Mouse (Mus musculus) limb, embryonic 10.5 days (tissue): ENCODE measurements around the gene Prkcg. TPM values are rescaled to one million over a fixed set of nuclear protein-coding genes. Genes with fewer than 3 reads are reported as not detected.

ENCODE experiments used
- DNase-seq: peaks from one replicate; pipeline ENCODE4 v3.0.0-alpha.2; 2017; ENCODE audit warnings: low spot score
- H3K27ac ChIP-seq: fragments of 300-500 bp; sonication (generic); 2 replicates; pipeline ENCODE4 v1.5.1; 2016; ENCODE audit warnings: mild to moderate bottlenecking
- H3K27me3 ChIP-seq: fragments of 300-500 bp; sonication (generic); 2 replicates; pipeline ENCODE4 v1.6.1; 2016; ENCODE audit warnings: low read depth, mild to moderate bottlenecking; ENCODE audit not compliant: poor library complexity, severe bottlenecking
- H3K36me3 ChIP-seq: fragments of 300-500 bp; sonication (generic); 2 replicates; pipeline ENCODE4 v1.6.1; 2016; ENCODE audit warnings: mild to moderate bottlenecking, moderate library complexity
- H3K4me1 ChIP-seq: fragments of 300-500 bp; sonication (generic); 2 replicates; pipeline ENCODE4 v1.6.1; 2016
- H3K4me3 ChIP-seq: fragments of 300-500 bp; sonication (generic); 2 replicates; pipeline ENCODE4 v1.5.1; 2016; ENCODE audit warnings: mild to moderate bottlenecking, moderate library complexity
- H3K9me3 ChIP-seq: fragments of 300-500 bp; sonication (generic); replicated peaks from 2 replicates; pipeline ENCODE4 v1.6.1; 2016; ENCODE audit warnings: mild to moderate bottlenecking
- WGBS: fragments of 180-500 bp; shearing (Covaris S2); methylation state at CpG from one replicate; pipeline ENCODE4 v1.1.7; 2016; 5-methylcytosine and 5-hydroxymethylcytosine counted together
- polyA plus RNA-seq: library from polyadenylated mRNA; unstranded; fragments of >200 nt; fragmentation: Nextera tagmentation; extraction: Ambion mirVana; gene quantifications from 2 replicates; pipeline ENCODE4 v1.2.1, GENCODE M21; 2016

Prkcg gene
- polyA plus RNA-seq, 1 experiment from 2014 or later = 0.06 TPM

- H3K4me3 ChIP-seq = no peak overlapping the region
- no peaks in the 10 kb centered on the region for H3K9me3 ChIP-seq
- WGBS = 24% methylated on average over 4 of the region's 4 CpGs
- H3K36me3 ChIP-seq = no peaks in the 10 kb centered on the region
- DNase-seq = no peak
- H3K4me1 ChIP-seq = peaks cover 10% of the 10 kb centered on the region
- no peak overlapping the region for H3K27ac ChIP-seq
- peaks cover 30% of the 10 kb centered on the region for H3K27me3 ChIP-seq
These were observed 19.7 kb downstream of the Prkcg start for GRCm38 (mm10) chr7:3308646-3309045.

GRCm38 (mm10) chr7:3310233-3310632 is 21.3 kb downstream of the Prkcg start:
- H3K36me3 ChIP-seq = no peaks in the 10 kb centered on the region
- H3K27me3 ChIP-seq = peaks cover 14% of the 10 kb centered on the region
- no peaks in the 10 kb centered on the region for H3K9me3 ChIP-seq
- no peak for DNase-seq
- H3K4me3 ChIP-seq = no peak overlapping the region
- H3K27ac ChIP-seq = no peak overlapping the region
- 96% methylated on average over 7 of the region's 7 CpGs for WGBS
- no peaks in the 10 kb centered on the region for H3K4me1 ChIP-seq

GRCm38 (mm10) chr7:3313571-3313970 is 24.6 kb downstream of the Prkcg start:
- Histone ChIP-seq H3K4me3 (no peak overlapping the region), H3K36me3 (no peaks in the 10 kb centered on the region), H3K27me3 (no peaks in the 10 kb centered on the region), H3K9me3 (no peaks in the 10 kb centered on the region), H3K4me1 (peaks cover 10% of the 10 kb centered on the region; the same call in 1 of the 2 replicates), H3K27ac (no peak overlapping the region)
- 89% methylated on average over 8 of the region's 8 CpGs for WGBS
- no peak for DNase-seq

- Histone ChIP-seq H3K27ac (no peak overlapping the region), H3K4me1 (peaks cover 10% of the 10 kb centered on the region; the same call in 1 of the 2 replicates), H3K9me3 (no peaks in the 10 kb centered on the region), H3K36me3 (no peaks in the 10 kb centered on the region), H3K4me3 (no peak overlapping the region), H3K27me3 (no peaks in the 10 kb centered on the region)
- no peak for DNase-seq
- 60% methylated on average over 5 of the region's 5 CpGs for WGBS
These were observed 25.1 kb downstream of the Prkcg start for GRCm38 (mm10) chr7:3314121-3314520.

- WGBS = 32% methylated on average over 4 of the region's 4 CpGs
- H3K4me1 ChIP-seq = peaks cover 10% of the 10 kb centered on the region; the same call in 1 of the 2 replicates
- no peaks in the 10 kb centered on the region for H3K36me3 ChIP-seq
- DNase-seq = no peak
- H3K4me3 ChIP-seq = no peak overlapping the region
- H3K27me3 ChIP-seq = no peaks in the 10 kb centered on the region
- H3K9me3 ChIP-seq = no peaks in the 10 kb centered on the region
- H3K27ac ChIP-seq = no peak overlapping the region
These were observed 28.7 kb downstream of the Prkcg start for GRCm38 (mm10) chr7:3317704-3318103.

- Histone ChIP-seq H3K27ac (no peak overlapping the region), H3K36me3 (no peaks in the 10 kb centered on the region), H3K9me3 (no peaks in the 10 kb centered on the region), H3K4me1 (peaks cover 10% of the 10 kb centered on the region; the same call in 1 of the 2 replicates), H3K4me3 (no peak overlapping the region), H3K27me3 (no peaks in the 10 kb centered on the region)
- WGBS = 72% methylated on average over 3 of the region's 3 CpGs
- DNase-seq = no peak
These were observed 31.9 kb downstream of the Prkcg start for GRCm38 (mm10) chr7:3320856-3321255.

- H3K9me3 ChIP-seq = no peaks in the 10 kb centered on the region
- H3K27ac ChIP-seq = no peak overlapping the region
- no peaks in the 10 kb centered on the region for H3K4me1 ChIP-seq
- no peak for DNase-seq
- no peaks in the 10 kb centered on the region for H3K36me3 ChIP-seq
- 90% methylated on average over 1 of the region's 1 CpGs for WGBS
- no peaks in the 10 kb centered on the region for H3K27me3 ChIP-seq
- H3K4me3 ChIP-seq = no peak overlapping the region
These were observed 34.8 kb downstream of the Prkcg start for GRCm38 (mm10) chr7:3323826-3324225.

GRCm38 (mm10) chr7:3327961-3328360 is 39.0 kb downstream of the Prkcg start:
- no peaks in the 10 kb centered on the region for H3K9me3 ChIP-seq
- no peak overlapping the region for H3K27ac ChIP-seq
- no peak overlapping the region for H3K4me3 ChIP-seq
- H3K27me3 ChIP-seq = peaks cover 7% of the 10 kb centered on the region; the same call in 1 of the 2 replicates
- H3K4me1 ChIP-seq = peaks cover 19% of the 10 kb centered on the region
- H3K36me3 ChIP-seq = no peaks in the 10 kb centered on the region
- peak; percentile 38 for DNase-seq
- WGBS = 76% methylated on average over 4 of the region's 4 CpGs

GRCm38 (mm10) chr7:3329776-3330546 is 41.0 kb downstream of the Prkcg start:
- WGBS = 20% methylated on average over 31 of the region's 31 CpGs

GRCm38 (mm10) chr7:3331171-3331570 is 42.2 kb downstream of the Prkcg start:
- 48% methylated on average over 6 of the region's 6 CpGs for WGBS

More at GRCm38 (mm10) chr7:3329776-3330546, 41.0 kb downstream of the Prkcg start:
- Histone ChIP-seq H3K27me3 (peaks cover 7% of the 10 kb centered on the region; the same call in 1 of the 2 replicates), H3K9me3 (no peaks in the 10 kb centered on the region), H3K36me3 (no peaks in the 10 kb centered on the region), H3K27ac (no peak overlapping the region), H3K4me3 (no peak overlapping the region), H3K4me1 (peaks cover 28% of the 10 kb centered on the region)
- peak; percentile 87 for DNase-seq

GRCm38 (mm10) chr7:3331581-3332223 is 42.7 kb downstream of the Prkcg start:
- Histone ChIP-seq H3K4me1 (peaks cover 28% of the 10 kb centered on the region), H3K4me3 (peak overlapping the region; percentile 84), H3K27me3 (peaks cover 7% of the 10 kb centered on the region; the same call in 1 of the 2 replicates), H3K36me3 (peaks cover 4% of the 10 kb centered on the region; the same call in 1 of the 2 replicates), H3K27ac (peak overlapping the region; percentile 94), H3K9me3 (no peaks in the 10 kb centered on the region)
- WGBS = under 1% methylated on average over 27 of the region's 27 CpGs
- DNase-seq = peak; percentile 87

More at GRCm38 (mm10) chr7:3331171-3331570, 42.2 kb downstream of the Prkcg start:
- H3K9me3 ChIP-seq = no peaks in the 10 kb centered on the region
- peaks cover 7% of the 10 kb centered on the region; the same call in 1 of the 2 replicates for H3K27me3 ChIP-seq
- peaks cover 28% of the 10 kb centered on the region for H3K4me1 ChIP-seq
- H3K27ac ChIP-seq = 0 out of 2 replicates have a peak overlapping the region, but pooled peaks have one; percentile 94
- H3K36me3 ChIP-seq = no peaks in the 10 kb centered on the region
- peak overlapping the region; percentile 84 for H3K4me3 ChIP-seq
- DNase-seq = no peak

GRCm38 (mm10) chr7:3332224-3332615 is 43.2 kb downstream of the Prkcg start:
- H3K9me3 ChIP-seq = no peaks in the 10 kb centered on the region
- peak overlapping the region; percentile 84 for H3K4me3 ChIP-seq
- peak overlapping the region; percentile 94 for H3K27ac ChIP-seq
- H3K4me1 ChIP-seq = peaks cover 28% of the 10 kb centered on the region
- peaks cover 7% of the 10 kb centered on the region; the same call in 1 of the 2 replicates for H3K27me3 ChIP-seq
- DNase-seq = peak; percentile 34
- WGBS = 1% methylated on average over 4 of the region's 4 CpGs
- H3K36me3 ChIP-seq = peaks cover 5% of the 10 kb centered on the region; the same call in 1 of the 2 replicates
